Mouse (Mus musculus) leukemia stem cell, adult 10-12 weeks (primary cell): ENCODE measurements around the gene Gria1. TPM values are rescaled to one million over a fixed set of nuclear protein-coding genes. Genes with fewer than 3 reads are reported as not detected.

Experiments used
- polyA plus RNA-seq: library from polyadenylated mRNA; stranded (reverse); fragments of >175 nt; gene quantifications from 2 replicates; pipeline ENCODE4 v1.2.3, GENCODE M21; 2012; ENCODE audit warnings: low replicate concordance

Gria1 gene
- not detected in 2 replicates for polyA plus RNA-seq

GRCm38 (mm10) chr11:57011024-57011690 is at the start of gene Gria1:
Gene Gria1 (plus strand): TSS chr11:57011387.

